Mouse (Mus musculus): ENCODE data around the gene Adad2. TPM values are rescaled to one million over a fixed set of nuclear protein-coding genes. Genes with fewer than 3 reads are reported as not detected.

Gene Adad2
- polyA plus RNA-seq, 1 experiment from 2014 or later = not detected

DNA sequence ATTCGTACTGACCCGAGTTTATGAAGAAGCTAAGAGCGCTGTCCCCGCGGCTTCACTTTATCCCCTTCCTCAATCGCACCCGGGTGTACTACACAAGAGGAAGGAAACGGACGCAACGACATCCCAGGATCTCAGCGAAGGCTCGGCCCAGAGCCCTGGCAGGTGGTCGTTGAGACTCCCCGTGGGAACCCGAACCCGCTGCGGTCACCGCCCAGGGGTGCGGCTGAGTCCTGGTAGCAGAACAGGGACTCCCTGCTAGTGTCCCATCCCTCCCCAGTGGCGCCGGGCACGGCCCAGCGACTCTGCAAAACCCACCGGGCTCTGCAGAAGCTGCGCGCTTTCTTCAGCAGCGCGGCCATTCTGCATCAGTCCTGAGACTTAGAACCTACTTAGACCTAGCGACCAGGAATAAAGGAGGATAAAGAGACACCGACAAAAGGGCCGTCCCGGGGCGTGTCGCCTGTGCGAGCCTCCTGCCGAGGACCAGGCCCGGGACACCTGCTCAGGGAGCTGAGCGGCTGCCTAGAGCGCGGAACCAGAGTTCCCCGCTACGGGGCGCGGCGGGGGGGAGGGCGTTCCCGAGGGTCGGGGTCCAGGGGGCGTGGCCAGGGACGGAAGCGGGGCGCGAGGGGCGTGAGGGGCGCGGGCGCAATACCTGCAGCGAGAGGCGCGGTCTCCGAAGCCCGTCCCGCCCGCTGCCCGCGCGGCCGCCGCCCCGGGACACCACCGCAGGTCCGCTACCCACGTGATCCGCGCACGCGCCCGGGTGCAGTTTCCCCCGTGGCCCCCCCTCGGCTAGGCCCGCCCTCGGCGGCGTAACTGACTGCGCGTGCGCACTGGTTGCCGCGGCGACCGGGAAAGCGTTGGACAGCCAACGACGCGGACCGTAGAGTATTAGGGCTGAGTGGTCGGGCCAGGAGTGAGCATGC is 37.8 kb upstream of the Adad2 start, which contains the start of the genes Hsdl1 and Dnaaf1:
Gene Hsdl1 (minus strand): TSS at position 747 of the 929 bp plus-strand sequence.
Gene Dnaaf1 (plus strand): TSS at position 799 of the 929 bp plus-strand sequence.
- H3K27ac ChIP-seq (ENCODE audit: low read length) = no peak within 1 kb of the TSS; the same call in 1 of the 2 replicates
- H3K27me3 ChIP-seq (ENCODE audit: control insufficient read depth, insufficient read depth, low read length) = no peaks in the 10 kb centered on the region
- no peaks in the 10 kb centered on the region for H3K36me3 ChIP-seq (ENCODE audit: control insufficient read depth, insufficient read depth, low read length)
- H3K4me3 ChIP-seq (ENCODE audit: low read depth, low read length) = peak within 1 kb of the TSS; percentile 77
- H3K9ac ChIP-seq (replicated peaks; ENCODE audit: low read depth, low read length) = peak within 1 kb of the TSS; percentile 48
- peak within 1 kb of the TSS; percentile 99 for H3K4me2 ChIP-seq (replicated peaks; ENCODE audit: low read depth, low read length)
- peak; percentile 89 for ATAC-seq (ENCODE audit: insufficient number of reproducible peaks, insufficient read depth, low FRiP score, low read depth)
- under 1% methylated on average over 78 of the region's 97 CpGs for WGBS
- H3K4me1 ChIP-seq (ENCODE audit: control insufficient read depth, insufficient read depth, low read length) = peaks cover 2% of the 10 kb centered on the region; the same call in 1 of the 2 replicates
- no peaks in the 10 kb centered on the region for H3K9me3 ChIP-seq (ENCODE audit: control insufficient read depth, low read depth, low read length)

DNA sequence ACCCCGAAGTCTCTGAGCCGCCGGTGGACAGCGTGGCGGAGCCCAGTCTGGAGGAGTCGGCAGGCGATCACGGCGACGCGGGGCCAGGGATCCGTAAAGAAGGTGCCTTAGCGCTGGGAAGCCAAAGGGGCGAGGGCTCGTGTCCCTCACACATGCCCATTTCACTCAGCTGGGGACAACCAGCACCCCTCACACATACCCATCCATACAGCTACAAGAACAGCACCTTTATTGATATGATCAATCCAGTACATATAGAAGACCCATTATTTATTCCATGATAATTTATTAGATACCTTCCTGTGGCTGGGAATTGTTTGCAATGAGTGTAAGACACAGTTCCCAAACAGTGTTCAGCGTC is 37.2 kb upstream of the Adad2 start:
- H3K27ac ChIP-seq (ENCODE audit: low read length) = no peak overlapping the region
- 3% methylated on average over 16 of the region's 16 CpGs for WGBS

DNA sequence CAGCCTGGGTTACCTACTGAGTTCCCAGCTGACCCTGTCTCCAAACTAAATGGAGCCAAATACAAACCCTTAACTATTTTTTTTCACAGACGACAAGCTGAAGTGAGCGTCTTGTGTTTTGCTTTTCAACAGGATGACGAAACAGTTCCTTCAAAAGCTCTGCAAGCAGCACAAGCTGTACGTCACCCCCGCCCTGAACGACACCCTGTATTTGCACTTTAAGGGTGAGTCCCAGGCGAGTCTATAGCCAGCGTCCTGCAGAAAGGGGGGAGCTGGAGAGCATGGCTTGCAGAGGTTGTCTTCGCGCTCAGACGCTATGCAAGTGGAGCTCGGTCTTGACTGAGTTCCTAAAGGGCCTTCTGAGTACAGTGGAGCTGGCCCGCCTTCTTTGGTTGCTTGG is 33.5 kb upstream of the Adad2 start:
- Histone ChIP-seq H3K36me3 (ENCODE audit: control insufficient read depth, insufficient read depth, low read length) (no peaks in the 10 kb centered on the region), H3K9ac (replicated peaks; ENCODE audit: low read depth, low read length) (no peak overlapping the region), H3K9me3 (ENCODE audit: control insufficient read depth, low read depth, low read length) (no peaks in the 10 kb centered on the region), H3K4me3 (ENCODE audit: low read depth, low read length) (no peak overlapping the region), H3K27me3 (ENCODE audit: control insufficient read depth, insufficient read depth, low read length) (no peaks in the 10 kb centered on the region), H3K4me1 (ENCODE audit: control insufficient read depth, insufficient read depth, low read length) (peaks cover 2% of the 10 kb centered on the region; the same call in 1 of the 2 replicates), H3K4me2 (replicated peaks; ENCODE audit: low read depth, low read length) (no peak overlapping the region), H3K27ac (ENCODE audit: low read length) (no peak overlapping the region)
- no peak for ATAC-seq (ENCODE audit: insufficient number of reproducible peaks, insufficient read depth, low FRiP score, low read depth)
- WGBS = 28% methylated on average over 13 of the region's 13 CpGs

More for the DNA sequence above, 37.2 kb upstream of the Adad2 start:
- Histone ChIP-seq H3K4me1 (ENCODE audit: control insufficient read depth, insufficient read depth, low read length) (peaks cover 2% of the 10 kb centered on the region; the same call in 1 of the 2 replicates), H3K9ac (replicated peaks; ENCODE audit: low read depth, low read length) (peak overlapping the region; percentile 48), H3K36me3 (ENCODE audit: control insufficient read depth, insufficient read depth, low read length) (no peaks in the 10 kb centered on the region), H3K27me3 (ENCODE audit: control insufficient read depth, insufficient read depth, low read length) (no peaks in the 10 kb centered on the region), H3K4me2 (replicated peaks; ENCODE audit: low read depth, low read length) (peak overlapping the region; percentile 99), H3K4me3 (ENCODE audit: low read depth, low read length) (peak overlapping the region; percentile 77), H3K9me3 (ENCODE audit: control insufficient read depth, low read depth, low read length) (no peaks in the 10 kb centered on the region)
- no peak for ATAC-seq (ENCODE audit: insufficient number of reproducible peaks, insufficient read depth, low FRiP score, low read depth)

DNA sequence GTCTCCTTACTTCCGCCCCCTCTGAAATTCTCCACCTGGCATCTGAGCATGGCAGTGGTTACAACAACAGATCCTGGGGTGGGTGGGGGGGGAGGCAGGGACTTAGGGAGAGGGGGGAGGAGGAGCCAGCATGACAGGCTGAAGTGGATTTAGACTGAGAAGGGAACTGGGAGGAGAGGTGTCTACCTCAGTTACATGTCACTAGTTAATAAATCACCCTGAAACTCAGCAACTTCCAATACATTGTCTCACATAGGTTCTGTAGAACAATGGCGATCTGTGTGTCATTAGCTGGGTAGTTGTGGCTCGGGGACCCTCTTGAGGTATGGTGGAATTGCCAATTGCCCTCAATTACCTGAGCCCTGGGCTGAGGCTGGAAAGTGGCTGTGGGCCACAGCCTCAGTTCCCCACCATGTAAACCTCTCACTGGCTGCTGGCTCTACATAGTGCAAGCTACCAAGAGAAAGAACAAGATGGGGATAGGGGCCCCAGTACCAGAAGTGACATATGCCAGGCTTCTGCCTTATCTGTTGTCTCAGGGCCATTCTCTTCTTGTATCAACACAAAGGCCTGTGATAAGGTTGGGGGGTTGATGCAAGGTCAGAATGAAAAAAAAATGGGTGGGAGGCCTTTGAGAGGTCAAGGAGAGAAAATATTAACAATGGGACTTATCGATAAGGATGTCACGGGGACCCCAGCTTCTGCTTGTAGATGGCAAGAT is 31.9 kb upstream of the Adad2 start:
- no peak overlapping the region for H3K4me3 ChIP-seq (ENCODE audit: low read depth, low read length)
- WGBS = 67% methylated on average over 5 of the region's 5 CpGs
- no peak overlapping the region for H3K27ac ChIP-seq (ENCODE audit: low read length)
- no peaks in the 10 kb centered on the region for H3K4me1 ChIP-seq (ENCODE audit: control insufficient read depth, insufficient read depth, low read length)
- no peak overlapping the region for H3K4me2 ChIP-seq (replicated peaks; ENCODE audit: low read depth, low read length)
- no peak for ATAC-seq (ENCODE audit: insufficient number of reproducible peaks, insufficient read depth, low FRiP score, low read depth)
- H3K9me3 ChIP-seq (ENCODE audit: control insufficient read depth, low read depth, low read length) = no peaks in the 10 kb centered on the region
- no peak overlapping the region for H3K9ac ChIP-seq (replicated peaks; ENCODE audit: low read depth, low read length)
- H3K27me3 ChIP-seq (ENCODE audit: control insufficient read depth, insufficient read depth, low read length) = no peaks in the 10 kb centered on the region
- H3K36me3 ChIP-seq (ENCODE audit: control insufficient read depth, insufficient read depth, low read length) = no peaks in the 10 kb centered on the region

DNA sequence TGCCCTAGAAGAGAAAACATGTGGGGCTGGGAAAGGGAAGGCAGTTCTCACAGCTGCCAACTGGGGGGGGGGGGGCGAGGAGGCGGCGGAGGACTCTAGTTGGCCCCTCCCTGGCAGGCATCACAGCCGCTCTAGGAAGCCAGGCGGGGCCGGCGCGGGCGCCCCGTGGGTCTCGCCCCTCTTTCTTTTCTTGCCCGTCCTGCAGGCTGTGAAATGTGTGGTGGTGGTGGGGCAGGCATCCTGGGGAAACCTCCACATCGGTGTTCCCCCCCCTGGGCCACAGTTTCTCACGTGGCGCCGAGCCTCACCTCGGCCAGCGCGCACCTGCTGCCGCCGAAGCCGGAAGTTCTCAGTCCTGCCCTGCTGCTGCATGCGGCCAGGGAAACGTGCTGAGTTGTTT is 26.6 kb upstream of the Adad2 start:
- H3K36me3 ChIP-seq (ENCODE audit: control insufficient read depth, insufficient read depth, low read length) = no peaks in the 10 kb centered on the region
- no peaks in the 10 kb centered on the region for H3K4me1 ChIP-seq (ENCODE audit: control insufficient read depth, insufficient read depth, low read length)
- peak overlapping the region; percentile 15 for H3K4me3 ChIP-seq (ENCODE audit: low read depth, low read length)
- H3K4me2 ChIP-seq (replicated peaks; ENCODE audit: low read depth, low read length) = peak overlapping the region; percentile 50
- no peaks in the 10 kb centered on the region for H3K27me3 ChIP-seq (ENCODE audit: control insufficient read depth, insufficient read depth, low read length)
- no peak overlapping the region for H3K9ac ChIP-seq (replicated peaks; ENCODE audit: low read depth, low read length)
- ATAC-seq (ENCODE audit: insufficient number of reproducible peaks, insufficient read depth, low FRiP score, low read depth) = peak; percentile 49; the same call in 1 of the 2 replicates
- no peak overlapping the region for H3K27ac ChIP-seq (ENCODE audit: low read length)
- H3K9me3 ChIP-seq (ENCODE audit: control insufficient read depth, low read depth, low read length) = no peaks in the 10 kb centered on the region
- 13% methylated on average over 23 of the region's 24 CpGs for WGBS

DNA sequence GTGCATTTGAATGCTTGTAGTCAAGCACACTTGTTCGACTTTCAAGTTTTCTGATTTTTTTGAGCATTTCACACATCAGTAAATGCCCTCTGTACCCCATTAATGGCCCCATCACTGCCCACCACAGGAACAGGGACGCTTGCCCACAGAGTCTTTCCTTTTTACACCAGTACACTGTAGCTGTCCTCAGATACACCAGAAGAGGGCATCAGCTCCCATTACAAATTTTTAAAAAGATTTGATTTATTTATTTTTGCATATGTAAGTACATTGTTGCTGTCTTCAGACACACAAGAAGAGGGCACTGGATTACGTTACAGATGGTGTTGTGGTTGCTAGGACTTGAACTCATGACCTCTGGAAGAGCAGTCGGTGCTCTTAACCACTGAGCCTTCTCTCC is 24.2 kb upstream of the Adad2 start:
- Histone ChIP-seq H3K9ac (replicated peaks; ENCODE audit: low read depth, low read length) (no peak overlapping the region), H3K9me3 (ENCODE audit: control insufficient read depth, low read depth, low read length) (no peaks in the 10 kb centered on the region), H3K4me1 (ENCODE audit: control insufficient read depth, insufficient read depth, low read length) (no peaks in the 10 kb centered on the region), H3K4me3 (ENCODE audit: low read depth, low read length) (no peak overlapping the region), H3K27ac (ENCODE audit: low read length) (no peak overlapping the region), H3K27me3 (ENCODE audit: control insufficient read depth, insufficient read depth, low read length) (no peaks in the 10 kb centered on the region), H3K36me3 (ENCODE audit: control insufficient read depth, insufficient read depth, low read length) (no peaks in the 10 kb centered on the region), H3K4me2 (replicated peaks; ENCODE audit: low read depth, low read length) (no peak overlapping the region)
- no peak for ATAC-seq (ENCODE audit: insufficient number of reproducible peaks, insufficient read depth, low FRiP score, low read depth)
- 63% methylated on average over 4 of the region's 4 CpGs for WGBS

DNA sequence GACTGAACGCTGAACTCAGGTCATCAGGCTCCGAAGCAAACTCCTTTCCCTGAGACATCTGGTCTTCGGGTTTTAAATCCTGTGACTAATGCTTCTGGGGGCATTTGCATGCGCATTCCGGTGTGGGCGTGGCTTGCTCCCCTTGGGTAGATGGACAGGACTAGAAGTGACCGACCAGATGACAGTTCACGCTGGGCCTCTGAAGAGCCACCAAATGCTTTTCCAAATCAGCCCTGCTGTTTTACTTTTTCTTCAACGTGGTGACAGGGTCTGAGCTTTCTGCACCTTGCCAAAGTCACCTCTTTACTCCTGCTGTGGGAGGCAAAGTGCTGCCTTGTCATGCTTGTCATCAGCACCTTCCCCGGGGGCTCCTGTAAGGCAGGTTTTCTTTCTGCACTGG is 23.7 kb upstream of the Adad2 start:
- no peak overlapping the region for H3K27ac ChIP-seq (ENCODE audit: low read length)
- H3K36me3 ChIP-seq (ENCODE audit: control insufficient read depth, insufficient read depth, low read length) = no peaks in the 10 kb centered on the region
- H3K9ac ChIP-seq (replicated peaks; ENCODE audit: low read depth, low read length) = no peak overlapping the region
- no peak overlapping the region for H3K4me3 ChIP-seq (ENCODE audit: low read depth, low read length)
- H3K4me2 ChIP-seq (replicated peaks; ENCODE audit: low read depth, low read length) = no peak overlapping the region
- 27% methylated on average over 10 of the region's 10 CpGs for WGBS
- H3K9me3 ChIP-seq (ENCODE audit: control insufficient read depth, low read depth, low read length) = no peaks in the 10 kb centered on the region
- H3K27me3 ChIP-seq (ENCODE audit: control insufficient read depth, insufficient read depth, low read length) = no peaks in the 10 kb centered on the region
- no peaks in the 10 kb centered on the region for H3K4me1 ChIP-seq (ENCODE audit: control insufficient read depth, insufficient read depth, low read length)
- ATAC-seq (ENCODE audit: insufficient number of reproducible peaks, insufficient read depth, low FRiP score, low read depth) = no peak

DNA sequence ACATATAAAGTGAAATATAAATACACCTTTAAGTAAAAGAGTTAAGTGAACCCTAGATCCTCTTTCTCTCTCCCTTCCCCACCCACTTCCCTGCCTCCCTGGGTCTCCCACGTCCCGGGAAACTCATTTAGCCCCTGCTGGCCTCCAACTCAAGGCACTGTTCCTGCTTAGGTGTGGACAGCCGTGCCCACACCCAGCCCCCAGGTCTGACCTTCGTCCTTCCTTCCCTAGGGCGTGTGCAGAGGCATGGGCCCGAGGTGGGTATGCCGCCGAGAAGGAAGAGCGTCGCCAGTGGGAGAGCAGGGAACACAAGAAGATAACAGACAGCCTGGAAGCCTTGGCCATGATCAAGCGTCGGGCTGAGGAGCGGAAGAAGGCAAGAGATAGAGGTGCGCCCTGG is 22.2 kb upstream of the Adad2 start:
- Histone ChIP-seq H3K9me3 (ENCODE audit: control insufficient read depth, low read depth, low read length) (no peaks in the 10 kb centered on the region), H3K4me1 (ENCODE audit: control insufficient read depth, insufficient read depth, low read length) (no peaks in the 10 kb centered on the region), H3K9ac (replicated peaks; ENCODE audit: low read depth, low read length) (no peak overlapping the region), H3K4me3 (ENCODE audit: low read depth, low read length) (no peak overlapping the region), H3K27ac (ENCODE audit: low read length) (no peak overlapping the region), H3K27me3 (ENCODE audit: control insufficient read depth, insufficient read depth, low read length) (no peaks in the 10 kb centered on the region), H3K36me3 (ENCODE audit: control insufficient read depth, insufficient read depth, low read length) (no peaks in the 10 kb centered on the region), H3K4me2 (replicated peaks; ENCODE audit: low read depth, low read length) (no peak overlapping the region)
- no peak for ATAC-seq (ENCODE audit: insufficient number of reproducible peaks, insufficient read depth, low FRiP score, low read depth)
- WGBS = 74% methylated on average over 14 of the region's 14 CpGs

Data from stomach, embryonic 14.5 days (tissue).